Mouse (Mus musculus) C2C12 (cell line): Measurements from ENCODE around the gene Aldh3b3. TPM values are rescaled to one million over a fixed set of nuclear protein-coding genes. Genes with fewer than 3 reads are reported as not detected.
A peak's percentile ranks its signal among the peaks of the same experiment; 100 is the strongest.

ENCODE experiments used
- H3K27me3 ChIP-seq: one replicate; pipeline ENCODE4 v1.6.1; 2011; ENCODE audit not compliant: control insufficient read depth, insufficient read depth, insufficient read length
- H3K36me3 ChIP-seq: one replicate; pipeline ENCODE4 v1.6.1; 2011; ENCODE audit not compliant: control insufficient read depth, insufficient read depth
- H3K4me3 ChIP-seq: one replicate; pipeline ENCODE4 v1.5.1; 2011; ENCODE audit warnings: mild to moderate bottlenecking, control low read depth; ENCODE audit not compliant: poor library complexity, insufficient read depth, severe bottlenecking
- H3K79me2 ChIP-seq: one replicate; pipeline ENCODE4 v1.6.1; 2011; ENCODE audit not compliant: control insufficient read depth, insufficient read depth
- H3K79me3 ChIP-seq: one replicate; pipeline ENCODE4 v1.6.1; 2011; ENCODE audit warnings: low read depth, control low read depth
- H3ac ChIP-seq: one replicate; pipeline ENCODE3; 2011; ENCODE audit warnings: low read depth; ENCODE audit not compliant: control insufficient read depth, insufficient read length
- CEBPB ChIP-seq: IDR thresholded peaks from one replicate; pipeline ENCODE4 v1.6.1; 2011; ENCODE audit warnings: low read depth, mild to moderate bottlenecking, control low read depth, moderate library complexity
- CTCF ChIP-seq: IDR thresholded peaks from one replicate; pipeline ENCODE4 v1.5.1; 2011; ENCODE audit not compliant: control insufficient read depth, insufficient read depth, insufficient read length
- FOSL1 ChIP-seq: IDR thresholded peaks from one replicate; pipeline ENCODE4 v1.8.0; 2011; ENCODE audit warnings: mild to moderate bottlenecking, low read length; ENCODE audit not compliant: poor library complexity, insufficient read depth, severe bottlenecking
- MAX ChIP-seq: IDR thresholded peaks from one replicate; pipeline ENCODE4 v1.6.1; 2011; ENCODE audit warnings: mild to moderate bottlenecking, control low read depth
- MYOD1 ChIP-seq: IDR thresholded peaks from one replicate; pipeline ENCODE4 v1.6.1; 2011; ENCODE audit warnings: low read depth; ENCODE audit not compliant: control insufficient read depth, insufficient read length
- MYOG ChIP-seq: IDR thresholded peaks from one replicate; pipeline ENCODE4 v1.6.1; 2011; ENCODE audit not compliant: control insufficient read depth, insufficient read length; ENCODE audit errors: extremely low read depth
- USF1 ChIP-seq: IDR thresholded peaks from one replicate; pipeline ENCODE4 v1.6.1; 2011; ENCODE audit warnings: low read depth, mild to moderate bottlenecking, control low read depth, moderate library complexity
- polyA plus RNA-seq: library from polyadenylated mRNA; unstranded; fragments of >200 nt; fragmentation: generic; extraction: Trizol; gene quantifications from one replicate; pipeline ENCODE4 v1.2.1, GENCODE M21; 2012; ENCODE audit warnings: missing spikeins

Gene Aldh3b3
- polyA plus RNA-seq, 1 experiment = not detected

DNA sequence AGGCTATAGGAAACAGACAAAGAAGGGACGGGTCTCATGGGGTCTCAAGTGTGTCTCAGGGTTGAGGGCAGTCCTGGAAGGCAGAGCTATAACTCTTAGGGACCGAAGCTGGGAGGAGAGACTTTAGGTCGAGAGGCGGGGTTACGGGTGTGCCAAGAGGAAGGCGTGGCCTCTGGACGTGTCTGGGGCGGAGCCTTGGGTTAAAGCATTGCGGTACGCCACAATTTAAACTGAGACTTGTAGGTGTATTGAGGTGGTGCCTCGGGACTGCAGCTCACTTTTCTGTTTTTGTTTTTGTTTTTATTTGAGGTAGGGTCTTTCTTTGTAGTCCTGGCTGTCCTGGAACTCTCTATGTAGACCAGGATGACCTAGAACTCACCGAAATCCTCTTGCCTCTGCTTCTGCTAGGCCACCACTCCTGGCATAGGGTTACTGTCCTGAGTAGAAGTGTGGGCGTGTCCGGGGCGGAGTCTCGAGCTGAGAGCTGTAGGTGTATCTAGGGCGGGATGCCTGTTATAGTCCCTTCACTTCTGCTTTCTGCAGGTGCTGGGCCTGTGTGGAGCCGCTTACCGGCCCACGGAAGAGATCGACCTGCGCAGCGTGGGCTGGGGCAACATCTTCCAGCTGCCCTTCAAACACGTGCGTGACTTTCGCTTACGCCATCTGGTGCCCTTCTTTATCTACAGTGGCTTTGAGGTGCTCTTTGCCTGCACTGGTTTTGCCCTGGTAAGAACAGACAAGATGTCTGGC is 15.3 kb upstream of the Aldh3b3 start:
- H3K79me2 ChIP-seq = no peaks in the 10 kb centered on the region
- H3ac ChIP-seq = no peak overlapping the region
- H3K4me3 ChIP-seq = no peak overlapping the region
- no peaks in the 10 kb centered on the region for H3K27me3 ChIP-seq
- no peaks in the 10 kb centered on the region for H3K36me3 ChIP-seq
- no peak for TF ChIP-seq USF1
- TF ChIP-seq CTCF = no peak
- no peak for TF ChIP-seq MYOD1
- TF ChIP-seq CEBPB = no peak
- no peak for TF ChIP-seq MAX
- TF ChIP-seq MYOG = no peak
- H3K79me3 ChIP-seq = no peaks in the 10 kb centered on the region

DNA sequence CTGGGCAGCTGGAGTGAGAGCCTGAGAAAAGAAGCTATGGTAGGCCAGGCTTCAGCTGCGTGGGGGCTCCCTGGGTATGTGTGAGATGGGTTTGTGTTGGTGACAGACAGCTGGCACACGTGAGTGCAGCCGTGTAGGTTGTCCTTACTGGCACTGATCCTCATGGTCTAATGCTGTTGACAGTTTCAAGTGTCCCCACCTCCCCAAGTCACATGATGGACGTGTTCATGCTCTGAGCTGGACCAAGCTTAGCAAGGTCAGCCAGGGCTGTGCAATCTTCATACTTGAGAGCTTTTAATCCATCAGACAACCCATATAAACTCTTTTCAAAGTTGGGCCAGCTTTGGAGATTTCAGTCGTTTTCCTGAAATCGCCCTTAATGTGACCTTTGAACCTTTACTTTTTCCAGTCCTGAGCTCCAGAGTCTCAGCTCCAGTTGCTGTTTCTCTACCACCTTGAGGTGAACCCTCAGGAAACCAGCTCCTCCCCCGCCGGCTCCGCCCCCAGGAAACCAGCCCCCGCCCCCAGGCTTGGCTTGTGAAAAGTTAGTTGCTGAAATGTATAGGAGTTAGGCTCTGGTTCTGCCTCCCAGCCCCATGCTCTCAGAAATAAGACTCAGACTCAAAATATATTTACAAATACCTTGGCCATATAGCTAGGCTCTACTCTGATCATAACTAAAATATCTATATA is 12.4 kb upstream of the Aldh3b3 start:
- Histone ChIP-seq H3K27me3 (no peaks in the 10 kb centered on the region), H3K4me3 (no peak overlapping the region), H3ac (no peak overlapping the region), H3K79me2 (no peaks in the 10 kb centered on the region), H3K36me3 (no peaks in the 10 kb centered on the region), H3K79me3 (no peaks in the 10 kb centered on the region)
- no peak for TF ChIP-seq MAX
- no peak for TF ChIP-seq USF1
- TF ChIP-seq CTCF = no peak

DNA sequence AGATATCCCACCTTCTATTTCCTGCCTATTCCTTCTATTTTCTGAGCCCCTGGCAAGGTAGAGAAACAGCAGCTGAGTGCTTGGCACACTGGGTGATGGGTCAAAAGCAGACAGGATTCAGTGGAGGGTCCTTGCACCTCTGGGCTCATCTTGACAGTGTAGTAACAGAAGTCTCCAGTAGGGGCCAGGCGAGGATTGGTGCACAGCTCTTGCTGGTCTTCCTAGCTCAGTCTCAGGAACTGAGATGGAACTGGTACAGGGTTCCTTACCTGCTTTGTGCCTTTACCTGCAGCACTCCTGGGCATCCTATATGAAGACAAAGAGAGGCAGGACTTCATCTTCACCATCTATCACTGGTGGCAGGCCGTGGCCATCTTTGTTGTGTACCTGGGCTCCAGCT is 11.7 kb upstream of the Aldh3b3 start:
- Histone ChIP-seq H3K4me3 (no peak overlapping the region), H3ac (no peak overlapping the region), H3K79me2 (no peaks in the 10 kb centered on the region), H3K79me3 (no peaks in the 10 kb centered on the region), H3K36me3 (no peaks in the 10 kb centered on the region), H3K27me3 (no peaks in the 10 kb centered on the region)
- no peak for TF ChIP-seq MAX
- TF ChIP-seq USF1 = no peak
- TF ChIP-seq CEBPB = no peak
- TF ChIP-seq MYOD1 = no peak
- TF ChIP-seq CTCF = peak; percentile 58

DNA sequence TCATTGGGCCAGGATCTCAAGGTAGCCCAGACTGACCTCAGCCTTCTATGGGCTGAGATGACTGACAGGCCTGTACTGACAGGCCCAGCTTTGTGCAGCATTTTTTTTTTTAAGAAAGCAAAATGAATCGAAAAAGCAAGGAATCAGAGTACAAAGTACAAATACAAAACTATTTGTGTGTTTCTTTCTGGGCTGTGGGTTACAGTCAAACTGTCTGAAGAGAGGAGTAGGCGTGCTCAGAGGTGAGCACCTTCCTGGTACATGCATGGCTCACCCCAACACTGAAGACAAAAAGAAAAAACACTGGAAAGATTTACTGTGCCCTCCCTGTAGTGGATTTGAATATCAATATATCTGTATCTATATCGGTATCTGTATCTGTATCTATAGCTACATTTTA is 10.6 kb upstream of the Aldh3b3 start:
- no peaks in the 10 kb centered on the region for H3K79me3 ChIP-seq
- H3K4me3 ChIP-seq = no peak overlapping the region
- H3ac ChIP-seq = no peak overlapping the region
- no peak for TF ChIP-seq MAX
- TF ChIP-seq FOSL1 = no peak
- no peak for TF ChIP-seq CEBPB
- no peak for TF ChIP-seq MYOD1
- TF ChIP-seq MYOG = no peak
- no peak for TF ChIP-seq CTCF
- no peak for TF ChIP-seq USF1
- H3K27me3 ChIP-seq = no peaks in the 10 kb centered on the region
- no peaks in the 10 kb centered on the region for H3K36me3 ChIP-seq
- no peaks in the 10 kb centered on the region for H3K79me2 ChIP-seq

DNA sequence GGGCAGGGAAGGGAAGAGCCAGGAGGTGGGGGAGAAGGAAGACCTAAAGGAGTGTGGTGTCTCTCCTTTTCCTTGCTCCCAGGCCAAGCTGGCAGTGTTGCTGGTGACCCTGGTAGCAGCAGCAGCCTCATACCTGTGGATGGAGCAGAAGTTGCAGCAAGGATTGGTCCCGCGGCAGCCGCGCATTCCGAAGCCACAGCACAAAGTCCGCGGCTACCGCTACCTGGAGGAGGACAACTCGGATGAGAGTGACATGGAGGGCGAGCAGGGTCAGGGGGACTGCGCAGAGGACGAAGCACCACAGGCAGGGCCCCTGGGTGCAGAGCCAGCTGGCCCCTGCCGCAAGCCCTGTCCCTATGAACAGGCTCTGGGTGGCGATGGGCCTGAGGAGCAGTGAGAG is 9.9 kb upstream of the Aldh3b3 start:
- no peaks in the 10 kb centered on the region for H3K27me3 ChIP-seq
- no peaks in the 10 kb centered on the region for H3K79me2 ChIP-seq
- H3K79me3 ChIP-seq = no peaks in the 10 kb centered on the region
- H3ac ChIP-seq = no peak overlapping the region
- H3K36me3 ChIP-seq = no peaks in the 10 kb centered on the region
- TF ChIP-seq FOSL1 (no peak), MYOD1 (no peak), MYOG (no peak), CTCF (no peak), CEBPB (no peak), USF1 (no peak), MAX (no peak)
- no peak overlapping the region for H3K4me3 ChIP-seq

- Histone ChIP-seq H3ac (no peak overlapping the region), H3K79me3 (no peaks in the 10 kb centered on the region), H3K27me3 (no peaks in the 10 kb centered on the region), H3K79me2 (no peaks in the 10 kb centered on the region), H3K4me3 (no peak overlapping the region), H3K36me3 (no peaks in the 10 kb centered on the region)
- TF ChIP-seq CTCF = no peak
Observed at GRCm38 (mm10) chr19:3950331-3950730, 8.1 kb upstream of the Aldh3b3 start.
